Mouse (Mus musculus) hindlimb bud, embryonic 11.5 days (tissue): ENCODE results near the gene Gipc2.

Experiments used
- DNase-seq: peaks from one replicate; pipeline ENCODE4 v3.0.0-alpha.2; 2012; ENCODE audit warnings: low read depth, low spot score; ENCODE audit errors: extremely low spot score

Gene Gipc2

DNA sequence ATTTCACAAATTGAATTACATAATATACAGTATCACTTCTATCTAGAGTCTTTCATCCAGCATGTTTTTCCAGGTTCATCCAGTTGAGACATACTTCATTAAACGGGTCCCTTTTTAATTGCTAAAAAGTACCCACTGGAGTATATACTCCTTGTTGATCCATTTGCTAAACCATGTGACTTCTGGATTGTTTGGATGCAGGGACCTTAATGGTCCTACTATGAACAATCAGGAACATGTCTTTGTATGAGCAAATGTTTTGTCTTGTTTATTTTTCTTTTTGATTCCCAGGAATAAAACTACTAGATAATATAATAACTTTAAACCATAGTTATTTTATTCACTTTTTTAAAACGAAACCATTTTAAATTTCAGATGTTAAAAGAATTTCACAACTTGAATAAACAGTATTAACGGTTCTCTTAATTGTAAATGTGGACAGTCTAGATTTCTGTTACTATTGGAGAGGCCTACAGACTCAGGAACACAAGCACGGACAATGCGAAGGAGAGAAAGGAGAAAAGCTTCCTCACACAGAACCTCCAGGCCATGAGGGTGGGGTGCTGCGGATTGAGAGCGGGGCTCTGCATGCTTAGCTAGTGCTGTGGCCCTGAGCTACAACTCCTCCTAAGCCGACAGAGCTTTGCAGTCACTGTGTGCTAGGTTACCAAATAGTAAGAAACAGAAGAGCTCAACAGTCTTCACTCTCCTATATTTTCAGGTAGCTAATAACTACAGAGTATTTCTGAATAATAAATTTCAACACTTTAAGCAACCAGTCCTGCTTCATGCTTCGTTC lies 24.8 kb upstream of the Gipc2 start:
- no peak for DNase-seq

DNA sequence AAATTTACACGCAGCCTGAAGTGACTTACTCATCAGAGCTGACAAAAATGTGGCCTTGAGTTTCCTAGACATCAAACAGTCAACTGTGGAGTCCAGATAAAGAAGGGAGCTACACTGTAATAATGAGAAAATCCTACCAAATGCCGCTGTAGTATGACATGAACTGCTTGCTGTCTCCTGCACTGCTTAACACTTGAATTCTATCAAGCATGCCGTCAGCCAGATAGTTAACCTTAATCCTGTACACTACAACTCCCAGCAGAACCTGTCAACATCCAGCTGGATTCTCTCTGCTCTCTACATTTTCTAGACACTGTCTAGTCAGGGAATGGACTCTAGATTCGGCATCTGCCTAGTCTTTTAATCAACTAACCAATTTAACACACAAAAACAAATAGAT lies 23.3 kb upstream of the Gipc2 start:
- no peak for DNase-seq

DNA sequence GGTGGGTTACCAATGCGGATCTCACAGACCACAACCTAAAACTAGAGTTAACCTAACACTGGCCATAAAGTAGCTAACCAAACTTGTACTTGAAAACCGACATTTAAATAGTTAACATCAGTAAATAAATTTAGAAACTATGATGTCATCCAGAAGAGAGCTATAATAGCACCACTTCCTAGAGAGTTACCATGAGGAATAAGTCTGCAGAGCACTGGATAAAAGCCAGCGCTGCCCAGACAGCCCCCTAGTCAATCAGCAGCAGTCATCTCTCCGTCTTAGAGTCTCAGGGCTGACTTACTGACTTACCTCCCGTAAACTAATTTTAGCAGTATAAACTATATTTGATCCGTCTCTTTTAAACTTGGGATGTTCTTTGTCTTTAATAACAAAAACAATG lies 20.1 kb upstream of the Gipc2 start:
- DNase-seq, result no peak

DNA sequence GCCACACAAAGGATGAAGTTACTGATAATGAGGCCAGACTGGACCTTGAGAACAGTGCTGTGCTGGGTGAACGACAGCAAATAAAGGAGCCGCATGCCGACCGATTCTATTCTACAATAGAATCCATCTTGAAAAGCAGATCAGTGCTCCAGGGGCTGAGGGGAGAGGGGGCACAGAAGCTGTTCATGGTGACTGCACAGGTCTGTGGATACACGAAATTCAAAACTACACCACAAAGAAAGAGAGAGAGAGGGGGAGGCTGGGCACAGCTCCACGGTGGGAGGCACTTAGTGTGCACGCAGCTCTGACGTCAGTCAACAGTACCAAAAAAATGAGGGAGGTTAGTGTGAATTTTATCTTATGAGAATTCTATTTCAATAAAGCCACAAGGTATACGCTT lies 17.5 kb upstream of the Gipc2 start:
- no peak for DNase-seq

DNA sequence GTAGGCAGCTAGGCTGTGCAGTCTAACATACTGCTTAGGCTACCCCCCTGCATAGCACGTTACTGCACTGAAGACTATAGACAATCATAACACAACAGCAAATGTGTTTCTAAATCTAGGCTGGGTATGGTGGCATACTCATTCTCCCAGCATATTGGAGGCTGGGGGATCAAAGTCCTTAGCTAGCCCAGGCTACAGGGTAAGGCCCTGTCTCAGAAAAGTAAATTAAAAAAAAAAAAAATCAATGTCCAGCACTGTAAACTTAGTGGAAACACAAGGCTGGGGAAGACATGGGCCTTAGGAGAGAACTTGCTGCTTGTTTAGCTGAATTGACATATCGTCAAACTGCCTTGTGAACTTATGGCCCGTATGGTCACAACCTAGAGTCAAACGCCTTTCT lies 14.6 kb upstream of the Gipc2 start:
- no peak for DNase-seq

DNA sequence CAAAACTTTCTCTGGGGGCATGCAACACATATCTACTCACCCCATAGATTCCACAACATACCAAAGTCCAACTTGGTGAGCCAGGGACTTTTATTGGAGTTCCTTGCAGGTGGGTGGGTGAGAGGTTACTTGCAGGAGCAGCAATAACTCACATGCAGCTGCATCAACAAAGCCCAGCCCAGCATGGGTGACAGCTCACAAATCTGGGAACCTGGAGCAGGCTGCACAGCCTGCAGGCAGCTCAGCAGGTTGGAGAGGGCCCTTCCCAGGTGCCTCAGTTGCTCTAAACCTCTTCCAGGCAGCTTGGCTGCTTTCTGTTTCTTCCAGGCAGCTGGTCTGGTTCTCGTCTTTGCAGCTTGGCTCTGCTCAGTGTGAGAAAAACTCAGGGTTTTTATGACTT lies 13.3 kb upstream of the Gipc2 start:
- DNase-seq, result no peak

DNA sequence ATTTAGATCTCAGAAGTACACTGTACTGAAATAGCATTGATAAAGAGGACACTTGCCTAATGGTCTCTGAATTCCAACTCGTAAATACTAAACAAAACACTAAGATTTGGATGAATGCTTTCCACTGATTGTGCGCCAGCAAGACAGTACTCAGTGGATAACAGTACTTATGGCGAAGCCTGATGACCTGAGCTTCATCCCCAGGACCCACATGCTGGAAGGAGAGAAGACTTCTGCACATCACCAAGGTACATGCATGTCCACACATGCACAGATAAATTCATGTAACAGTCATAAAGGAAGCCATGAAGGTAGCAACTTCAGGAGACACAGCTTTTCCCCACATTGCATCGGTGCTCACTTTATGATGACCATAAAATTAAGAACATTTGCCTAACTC lies 12.8 kb upstream of the Gipc2 start:
- DNase-seq, result no peak

DNA sequence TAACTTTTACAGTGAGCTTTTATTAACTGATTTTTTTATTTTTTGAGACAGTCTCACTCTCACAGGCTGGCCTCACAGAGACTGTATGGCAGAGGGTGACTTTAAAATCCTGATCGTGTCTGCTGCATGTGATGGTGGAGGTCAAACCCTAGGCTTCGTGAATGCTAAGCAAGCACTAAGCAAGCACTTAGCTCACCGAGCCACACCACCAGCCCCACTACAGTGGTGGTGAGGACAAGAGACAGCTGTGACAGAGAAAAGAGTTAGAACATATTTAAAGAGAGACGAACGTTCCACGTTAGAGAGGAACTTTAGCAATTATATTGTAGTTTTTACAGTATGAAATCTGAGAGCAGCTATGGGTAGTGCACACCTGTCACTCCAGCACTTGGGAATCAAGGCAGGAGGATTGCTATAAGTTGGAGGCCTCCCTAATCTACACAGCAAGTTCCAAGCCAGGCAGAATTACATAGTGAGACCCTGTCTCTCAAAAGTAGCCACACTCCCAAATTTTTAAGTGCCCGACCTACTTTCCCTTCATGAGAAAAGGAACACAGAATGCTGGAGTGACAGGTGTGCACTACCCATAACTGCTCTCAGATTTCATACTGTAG lies 6.4 kb upstream of the Gipc2 start:
- no peak for DNase-seq

DNA sequence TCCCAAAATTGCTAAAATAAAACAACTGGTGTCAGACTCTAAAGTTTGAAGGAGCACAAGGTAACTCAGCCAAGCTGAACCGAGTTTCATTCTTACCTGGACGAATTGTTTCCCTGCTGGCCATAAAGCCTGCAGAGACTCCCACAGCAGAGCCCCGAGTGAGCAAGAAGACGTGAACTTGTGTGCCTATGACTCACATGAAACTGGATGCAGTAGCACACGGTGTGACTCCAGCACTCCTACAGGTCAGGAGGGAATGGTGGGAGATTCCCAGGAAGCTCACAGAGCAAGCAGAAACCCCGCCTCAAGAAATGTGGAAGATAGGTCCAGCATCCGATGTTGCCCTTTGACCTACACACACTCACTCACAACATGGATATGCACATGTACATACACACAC lies 5.8 kb upstream of the Gipc2 start:
- DNase-seq, result no peak

DNA sequence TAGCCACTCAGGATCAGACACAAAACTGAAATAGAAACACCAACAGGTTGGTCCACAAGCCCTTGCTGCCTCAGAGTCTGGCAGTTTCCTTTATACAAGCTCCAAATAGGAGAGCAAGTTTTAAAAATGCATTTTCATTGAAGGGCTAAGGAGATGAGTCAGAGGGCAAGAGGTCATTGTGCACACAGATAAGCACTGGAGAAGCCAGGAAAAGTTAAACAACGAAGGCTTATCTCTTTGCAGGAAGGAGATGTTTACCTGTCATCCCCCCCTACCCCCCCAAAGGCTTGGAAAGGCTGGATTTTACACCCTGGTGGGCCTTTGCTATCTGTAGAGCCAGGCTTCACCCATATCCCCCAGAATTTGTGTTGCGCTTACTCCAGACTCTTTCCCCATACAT lies 5.2 kb upstream of the Gipc2 start:
- no peak for DNase-seq

DNA sequence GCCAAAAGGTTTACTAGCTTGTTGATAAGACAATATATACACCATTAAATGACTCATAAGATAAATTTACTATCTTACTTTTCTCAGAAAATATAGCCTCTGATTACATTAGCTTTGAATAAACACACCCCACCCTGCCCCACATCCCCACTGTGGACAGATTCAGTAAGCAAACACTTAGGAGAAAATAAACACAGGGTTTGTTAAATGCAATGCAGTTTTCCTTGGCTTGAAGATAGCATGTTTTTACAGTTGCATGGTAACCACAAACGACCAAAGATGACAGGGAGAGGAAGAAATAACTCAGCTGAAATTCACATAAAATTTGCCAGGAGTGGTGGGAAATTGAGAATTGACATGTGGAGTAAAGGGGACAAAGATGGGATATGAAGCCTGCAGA lies 4.4 kb upstream of the Gipc2 start:
- DNase-seq, result no peak

DNA sequence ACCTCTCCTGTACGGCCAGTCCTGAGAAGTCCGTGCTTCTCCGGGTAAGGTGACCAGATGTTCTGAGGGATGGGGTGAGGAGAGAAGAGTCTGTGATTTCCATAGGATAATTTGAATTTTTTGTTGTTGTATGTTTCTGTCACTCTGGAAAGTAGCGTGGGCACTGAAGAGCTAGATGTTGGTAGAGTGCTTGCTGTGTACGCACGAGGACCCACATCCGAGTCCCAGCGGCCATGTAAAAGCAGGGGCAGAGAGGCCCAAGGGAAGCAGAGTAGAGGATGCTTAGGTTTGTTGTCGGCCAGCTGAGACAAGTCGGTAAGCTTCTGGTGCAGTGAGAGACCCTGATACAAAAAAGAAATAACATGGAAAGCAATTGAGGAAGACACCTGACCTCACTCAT lies 2.0 kb upstream of the Gipc2 start:
- no peak for DNase-seq

DNA sequence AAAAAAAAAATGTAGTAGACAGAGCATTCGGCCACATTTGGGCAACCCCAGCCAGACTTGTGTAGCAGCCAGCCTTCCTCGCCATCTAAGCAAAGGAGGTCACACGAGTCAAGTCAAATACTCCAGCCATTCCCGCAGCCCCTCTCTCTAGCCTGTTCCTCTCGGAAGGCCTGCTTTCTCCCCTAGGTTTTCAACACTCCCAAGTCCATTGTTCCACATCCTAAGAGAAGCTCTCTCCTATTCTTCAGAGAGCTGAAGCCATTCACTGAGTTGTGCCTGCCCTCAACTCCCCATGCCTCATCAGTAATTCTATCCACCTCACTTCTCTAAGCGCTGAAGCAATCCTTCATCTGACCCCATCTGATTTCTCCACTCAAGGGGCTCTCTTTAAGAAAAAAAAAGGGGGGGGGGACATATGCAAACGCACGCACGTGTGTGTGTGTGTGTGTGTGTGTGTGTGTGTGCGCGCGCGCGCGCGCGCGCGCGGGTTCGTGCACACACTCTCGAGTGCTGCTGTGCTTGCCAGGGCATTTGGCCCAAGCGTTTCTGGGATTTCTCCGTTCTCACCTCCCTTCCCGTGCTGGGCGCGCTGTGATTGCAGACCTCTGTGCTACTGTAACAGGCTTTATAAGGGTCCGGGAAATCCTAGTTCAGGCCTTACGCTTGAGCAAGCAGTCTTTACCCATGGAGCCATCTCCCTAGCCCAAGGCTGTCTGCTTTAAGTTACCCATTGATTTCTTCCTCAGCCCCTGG lies 845 bp upstream of the Gipc2 start:
- no peak for DNase-seq

DNA sequence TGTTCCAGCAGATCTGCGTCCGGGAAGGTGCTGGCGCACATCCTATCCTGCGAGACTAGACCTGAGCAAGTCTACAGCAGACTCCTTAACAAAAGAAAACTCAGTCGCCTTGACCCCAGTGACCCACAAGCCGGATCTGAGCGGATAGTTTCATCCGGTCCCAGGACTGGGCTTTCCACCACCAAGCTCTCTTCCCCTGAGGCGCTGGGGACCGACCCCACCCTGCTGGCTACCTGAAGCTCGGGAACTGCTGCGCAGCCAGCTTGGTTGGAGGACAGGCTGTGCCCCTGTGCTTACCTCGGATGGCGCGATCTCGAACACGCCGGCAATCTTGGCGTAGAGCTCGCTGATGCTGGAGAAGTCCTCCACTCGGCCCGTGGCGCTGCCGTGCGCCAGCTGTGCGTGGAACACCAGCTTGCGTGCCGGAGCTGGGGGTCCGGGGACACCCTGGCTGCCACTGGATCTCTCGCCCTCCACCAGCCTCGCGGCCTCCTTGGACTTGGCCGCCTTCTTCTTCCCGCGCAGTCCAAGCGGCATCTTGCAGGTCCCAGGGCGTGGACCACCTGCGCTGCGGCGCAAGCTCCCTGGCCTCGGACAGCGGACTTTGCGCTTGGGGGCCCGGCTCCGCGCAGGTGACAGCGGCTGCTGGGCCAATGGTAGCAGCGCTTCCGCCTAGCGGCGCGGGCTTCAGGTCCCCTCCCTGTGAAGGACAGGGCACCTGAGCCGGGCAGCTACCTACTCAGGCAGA lies 505 bp downstream of the Gipc2 start:
- no peak for DNase-seq

DNA sequence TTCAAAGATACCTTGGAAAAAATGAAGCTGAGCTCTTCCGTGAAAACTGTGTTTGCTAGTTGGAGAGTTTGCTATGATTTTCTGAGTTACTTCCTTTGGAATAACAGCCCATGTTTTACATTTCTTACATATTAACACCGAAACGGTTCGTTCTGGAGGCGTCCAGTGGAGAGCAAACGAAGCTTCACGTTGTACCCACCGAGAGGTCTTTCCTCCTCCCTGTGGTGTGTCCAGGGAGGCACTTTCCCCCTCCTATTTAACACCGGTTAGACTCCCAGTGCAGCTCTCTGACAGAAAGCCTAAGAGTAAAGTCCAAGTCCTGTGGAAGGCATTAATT lies 1.0 kb downstream of the Gipc2 start:
- DNase-seq, result no peak

DNA sequence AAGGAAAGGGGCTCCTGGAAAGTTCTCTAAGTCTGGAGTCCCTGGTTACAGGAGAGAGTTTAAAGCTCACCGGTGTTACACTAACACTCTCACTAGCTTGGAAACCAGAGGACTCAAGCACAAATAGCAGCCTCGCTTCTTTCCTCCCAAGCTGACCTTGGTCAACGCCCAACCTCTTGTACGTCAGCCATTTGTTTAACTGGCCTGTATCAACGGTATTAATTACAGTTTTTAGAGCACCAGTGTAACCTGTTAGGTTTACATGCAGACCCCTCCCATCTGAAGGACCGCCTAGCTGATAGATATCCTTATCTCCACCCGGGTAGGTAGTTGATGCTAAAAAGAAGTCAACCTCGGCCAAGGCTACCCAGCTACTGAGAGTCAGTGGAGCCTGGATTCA lies 2.7 kb downstream of the Gipc2 start:
- DNase-seq, result no peak

DNA sequence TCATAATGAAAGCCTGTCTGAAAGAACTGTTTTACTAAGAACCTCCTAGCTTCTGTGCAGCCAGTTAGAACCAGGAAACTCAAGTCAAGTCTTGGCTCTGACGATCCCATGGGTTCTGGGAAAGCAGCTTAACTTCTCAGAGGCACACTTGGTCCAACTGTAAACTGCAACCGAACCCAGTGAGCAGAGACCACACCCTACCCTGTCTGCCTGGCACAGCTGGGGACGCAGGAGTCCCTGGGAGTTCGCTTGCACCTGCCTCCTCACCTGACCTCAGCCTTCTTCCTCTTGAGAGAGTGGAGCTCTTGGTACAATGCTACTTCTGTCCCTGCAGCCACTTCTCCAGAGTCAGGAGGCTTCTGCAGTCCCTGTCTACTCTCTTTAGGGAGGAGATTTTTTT lies 5.4 kb downstream of the Gipc2 start:
- DNase-seq, result no peak

DNA sequence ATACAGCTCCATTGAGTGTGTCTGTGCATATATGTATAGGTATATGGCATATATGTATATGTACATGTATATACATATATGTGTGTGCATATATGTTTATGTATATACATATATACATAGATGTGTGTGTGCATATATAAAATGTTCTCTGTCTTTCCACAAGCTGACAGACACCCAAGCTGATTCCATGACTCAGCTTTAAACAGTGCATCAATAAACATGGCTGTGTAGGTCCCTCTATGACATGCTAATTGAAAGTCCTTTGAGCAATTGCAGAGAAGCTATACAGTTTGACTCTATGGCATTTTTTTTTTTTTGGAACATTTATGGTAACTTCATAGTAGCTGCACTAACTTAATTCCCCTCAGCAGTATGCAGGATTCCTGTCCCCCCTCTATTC lies 6.7 kb downstream of the Gipc2 start:
- DNase-seq, result no peak

DNA sequence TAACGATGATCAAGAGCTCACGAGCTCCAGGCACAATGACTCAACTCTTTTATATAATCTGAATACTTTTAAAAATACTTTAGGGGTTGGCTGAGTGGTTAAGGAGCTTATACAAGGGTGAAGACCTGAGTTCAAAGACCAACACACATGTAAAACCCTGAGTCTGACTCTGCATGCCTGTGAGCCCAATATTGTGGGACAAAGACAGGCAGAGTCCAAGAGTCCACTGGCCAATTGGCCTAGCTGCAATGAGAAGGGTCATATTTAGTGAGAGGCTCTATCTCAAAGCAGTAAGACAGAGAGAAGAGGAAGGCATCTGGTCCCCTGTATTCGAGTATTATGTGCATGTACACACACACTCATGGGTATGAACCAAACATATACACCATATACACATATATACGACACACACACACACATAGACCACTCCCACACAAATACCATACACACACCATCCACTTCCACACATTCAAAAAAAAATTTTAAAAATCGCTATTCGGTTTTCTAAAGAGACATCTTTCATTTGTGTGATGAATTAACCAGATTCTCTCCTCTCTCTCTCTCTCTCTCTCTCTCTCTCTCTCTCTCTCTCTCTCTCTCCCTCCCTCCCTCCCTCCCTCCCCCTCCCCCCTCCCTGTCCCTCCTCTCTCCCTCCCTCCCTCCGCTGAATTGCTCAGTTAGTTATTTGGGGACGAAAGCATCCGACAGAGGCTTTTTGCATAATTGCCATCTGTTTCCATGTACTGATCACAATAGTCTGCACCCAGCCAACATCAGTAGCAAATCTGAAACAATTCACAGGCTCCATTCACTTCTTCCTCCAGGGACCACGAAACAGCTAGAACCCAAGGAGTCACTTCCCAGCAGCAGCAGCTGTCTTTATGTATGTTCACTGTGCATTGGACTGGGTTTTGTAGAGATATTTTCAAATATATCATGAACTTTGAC lies 7.4 kb downstream of the Gipc2 start:
- no peak for DNase-seq

DNA sequence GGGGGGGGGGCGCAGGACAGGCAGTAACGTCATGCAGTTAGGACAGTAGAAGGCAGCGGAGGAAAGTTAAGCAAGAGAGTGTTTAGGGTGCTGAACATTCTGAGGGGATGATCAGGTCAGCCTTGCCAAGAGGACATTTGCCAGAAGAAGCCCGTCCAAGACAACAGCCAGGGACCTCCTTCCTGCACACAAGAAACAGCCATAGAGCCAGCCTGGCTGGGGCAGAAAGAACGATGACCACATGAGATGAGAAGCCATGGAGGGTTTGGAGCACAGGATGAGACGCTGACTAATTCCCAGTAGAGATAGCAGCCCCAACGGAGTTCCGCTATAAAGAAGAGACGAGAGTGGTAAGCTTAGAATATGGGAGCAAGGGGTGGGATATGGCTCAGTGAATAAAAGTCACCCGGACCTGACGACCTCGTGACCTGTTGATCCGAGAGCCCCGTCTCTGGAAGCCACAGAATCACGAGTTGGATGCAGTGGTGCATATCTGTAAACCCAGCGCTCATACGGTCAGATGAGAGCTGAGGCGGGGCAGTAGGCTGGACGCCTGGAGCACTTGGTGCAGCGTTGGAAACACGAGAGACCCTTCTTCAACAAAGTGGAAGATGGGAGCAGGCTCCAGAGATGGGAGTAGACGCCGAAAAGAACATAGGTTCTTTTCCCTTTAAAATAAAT lies 9.1 kb downstream of the Gipc2 start:
- no peak for DNase-seq
